Mouse (Mus musculus): ENCODE results near the gene Gm853.

DNA sequence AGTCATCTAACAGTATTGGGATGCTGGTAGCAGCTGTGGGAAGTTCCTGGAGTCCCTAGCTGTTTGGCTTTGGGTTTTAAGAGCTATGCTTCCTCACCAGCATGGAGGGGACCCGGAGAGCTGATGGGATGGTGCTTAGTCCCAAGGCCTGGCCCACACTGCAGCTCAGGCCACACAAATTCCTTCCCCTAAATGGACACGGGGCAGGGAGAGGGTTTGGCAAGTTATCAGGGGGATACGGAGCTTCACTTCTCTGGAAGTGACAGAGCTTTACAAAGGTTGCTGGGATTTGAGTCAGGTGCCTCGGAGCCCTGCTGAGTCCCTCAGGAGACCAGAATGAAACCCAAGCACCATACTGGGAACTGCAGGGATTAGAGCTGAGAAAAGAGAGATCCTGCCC is 60.9 kb downstream of the Gm853 start:
- no peak for TF ChIP-seq POLR2A (IDR thresholded peaks at IDR 0.05; ENCODE audit: insufficient read depth, low read depth, low read length)
- no peak for TF ChIP-seq CTCF (IDR thresholded peaks at IDR 0.05; ENCODE audit: insufficient read depth, low read depth, low read length)
